20 mouse cellular contexts compared by ENCODE assay signal in genomic region chr11:35729186-35729585, GRCm38 (mm10). TPM values are rescaled to one million over a fixed set of nuclear protein-coding genes. Genes with fewer than 3 reads are reported as not detected.
DNase-seq lines count a peak whose midpoint lies in the region; ATAC-seq and TF ChIP-seq lines count a peak whose summit lies in the region.
"Had no signal": no experiment of that assay in that cellular context is flagged by ENCODE, and none has a peak within 500 bp of the region (broad histone marks: within the 10 kb centered on the region; RNA-seq: fewer than 3 reads in every experiment).

No protein-coding gene starts in this region.

- DNase-seq in cerebellum, postnatal 14 days: peak; percentile 19
- DNase-seq in cerebellum, adult 8-10 months: no peak
- DNase-seq in lung, embryonic 14.5 days: peak; percentile 41
- DNase-seq in lung, postnatal 14 days: no peak
- peak; percentile 79 for DNase-seq in MN1 (ENCODE audit: low spot score)
- peak; percentile 72 for DNase-seq in adrenal gland, postnatal 25 days
- DNase-seq in layer of hippocampus, postnatal 10 days (ENCODE audit: low spot score in 2 of 2): no peak
- DNase-seq in frontal cortex, postnatal 10 days (ENCODE audit: low spot score in 2 of 2): no peak
- DNase-seq: cerebellum, adult 11 months; kidney, adult 2 months; kidney, postnatal 36 days; liver, embryonic 13.5 days; thymus, postnatal 14 days had no signal

- no peaks in the 10 kb centered on the region for H3K27me3 ChIP-seq in lung, embryonic 14.5 days (ENCODE audit: insufficient read depth, low read length)
- H3K27me3 ChIP-seq: forebrain, embryonic 15.5 days; heart, embryonic 15.5 days; hindbrain, embryonic 12.5 days; liver, embryonic 13.5 days; stomach, embryonic 15.5 days had no signal

- no peak overlapping the region for H3K4me2 ChIP-seq in lung, embryonic 14.5 days
- H3K4me2 ChIP-seq: forebrain, embryonic 15.5 days; heart, embryonic 15.5 days; hindbrain, embryonic 12.5 days; liver, embryonic 13.5 days; stomach, embryonic 15.5 days had no signal

- no peaks in the 10 kb centered on the region for H3K4me1 ChIP-seq in lung, embryonic 14.5 days (ENCODE audit: insufficient read depth)
- H3K4me1 ChIP-seq: heart, embryonic 15.5 days; hindbrain, embryonic 12.5 days; limb, embryonic 10.5 days; liver, embryonic 13.5 days; midbrain, embryonic 10.5 days; stomach, embryonic 15.5 days had no signal

- WGBS in lung, embryonic 14.5 days: 32% methylated on average over 5 of the region's 5 CpGs

- H3K36me3 ChIP-seq in lung, embryonic 14.5 days (ENCODE audit: insufficient read depth): no peaks in the 10 kb centered on the region
- H3K36me3 ChIP-seq: forebrain, embryonic 15.5 days; heart, embryonic 15.5 days; hindbrain, embryonic 12.5 days; limb, embryonic 10.5 days; liver, embryonic 13.5 days; midbrain, embryonic 10.5 days; stomach, embryonic 15.5 days had no signal

- no peak for TF ChIP-seq CTCF in lung, embryonic 14.5 days (IDR thresholded peaks at IDR 0.05; ENCODE audit: low read depth)

- ATAC-seq in lung, embryonic 14.5 days (ENCODE audit: insufficient read depth): no peak
- ATAC-seq: forebrain, embryonic 15.5 days; Patski had no signal

- no peak overlapping the region for H3K27ac ChIP-seq in lung, embryonic 14.5 days (ENCODE audit: low read depth)
- H3K27ac ChIP-seq: forebrain, embryonic 15.5 days; heart, embryonic 15.5 days; hindbrain, embryonic 12.5 days; limb, embryonic 10.5 days; liver, embryonic 13.5 days; midbrain, embryonic 10.5 days; stomach, embryonic 15.5 days had no signal

- H3K4me3 ChIP-seq in lung, embryonic 14.5 days (ENCODE audit: low read depth, low read length): no peak overlapping the region
- H3K4me3 ChIP-seq: forebrain, embryonic 15.5 days; heart, embryonic 15.5 days; hindbrain, embryonic 12.5 days; limb, embryonic 10.5 days; liver, embryonic 13.5 days; midbrain, embryonic 10.5 days; stomach, embryonic 15.5 days had no signal

- no peak overlapping the region for H3K9ac ChIP-seq in lung, embryonic 14.5 days
- H3K9ac ChIP-seq: forebrain, embryonic 15.5 days; heart, embryonic 15.5 days; hindbrain, embryonic 12.5 days; liver, embryonic 13.5 days; stomach, embryonic 15.5 days had no signal

- no peaks in the 10 kb centered on the region for H3K9me3 ChIP-seq in lung, embryonic 14.5 days (ENCODE audit: low read depth, low read length)
- H3K9me3 ChIP-seq: forebrain, embryonic 15.5 days; heart, embryonic 15.5 days; hindbrain, embryonic 12.5 days; limb, embryonic 10.5 days; liver, embryonic 13.5 days; stomach, embryonic 15.5 days had no signal

RNA-seq across cellular contexts. Expression of gene Pank3, which starts 40.1 kb away (rescaled TPM):
- 21.8 and 22.5 TPM in 2 replicates for polyA plus RNA-seq in lung, embryonic 14.5 days (2014; fragmentation: Nextera tagmentation; extraction: Ambion mirVana)
- 75.7 and 81.2 TPM in 2 replicates for total RNA-seq in adrenal gland, postnatal 25 days (2021)
- 10 to 100 TPM; 63.3 to 64.6 TPM for total RNA-seq in layer of hippocampus, postnatal 10 days (2021)

Comparison
In these comparisons a context has a peak if more than half of its experiments do, and no peak if none do; other contexts are left out.
1. DNase-seq: peak in cerebellum, postnatal 14 days (2 of 2), lung, embryonic 14.5 days (single experiment), MN1 (single experiment) and adrenal gland, postnatal 25 days (single experiment); none in cerebellum, adult 8-10 months (single experiment), lung, postnatal 14 days (single experiment), layer of hippocampus, postnatal 10 days (0 of 2) and frontal cortex, postnatal 10 days (0 of 2).